Mouse (Mus musculus) erythroblast, embryonic 14.5 days (primary cell): ENCODE measurements around the gene Polr3c.

Experiments
- GATA1 ChIP-seq: IDR thresholded peaks from 2 replicates; pipeline ENCODE4 v1.6.1; 2012; ENCODE audit warnings: low read length, inconsistent platforms, mixed read lengths
- TAL1 ChIP-seq: IDR thresholded peaks from 3 replicates; pipeline ENCODE4 v1.6.1; 2012; ENCODE audit warnings: low read length, inconsistent platforms, mixed read lengths

GRCm38 (mm10) chr3:96696198-96696765, 31.1 kb downstream of the Polr3c start, which contains the start of gene Pias3:
- TF ChIP-seq GATA1 (no peak), TAL1 (no peak)
